ENCODE assay signal across 23 mouse cellular contexts in genomic region chr2:5605849-5606248, GRCm38 (mm10).
A peak's percentile ranks its signal among the peaks of the same experiment; 100 is the strongest.
DNase-seq lines count a peak whose midpoint lies in the region; ATAC-seq and TF ChIP-seq lines count a peak whose summit lies in the region.
"Had no signal": no experiment of that assay in that cellular context is flagged by ENCODE, and none has a peak within 500 bp of the region (broad histone marks: within the 10 kb centered on the region; RNA-seq: fewer than 3 reads in every experiment).

No protein-coding gene starts in this region.

- H3K4me2 ChIP-seq in midbrain, embryonic 11.5 days, result no peak overlapping the region
- no peak overlapping the region for H3K4me2 ChIP-seq in intestine, embryonic 14.5 days (ENCODE audit: low read length)
- H3K4me2 ChIP-seq in intestine, postnatal 0 days (replicated peaks; ENCODE audit: low read depth), result 0 out of 2 replicates have a peak overlapping the region, but pooled peaks have one; percentile 21
- H3K4me2 ChIP-seq: embryonic facial prominence, embryonic 13.5 days; forebrain, embryonic 12.5 days; forebrain, embryonic 15.5 days; heart, embryonic 11.5 days; hindbrain, embryonic 13.5 days had no signal

- H3K4me1 ChIP-seq in midbrain, embryonic 11.5 days (ENCODE audit: control insufficient read depth, insufficient read depth, low read length), result peaks cover 5% of the 10 kb centered on the region; the same call in 1 of the 2 replicates
- H3K4me1 ChIP-seq in midbrain, embryonic 10.5 days, result peaks cover 20% of the 10 kb centered on the region
- H3K4me1 ChIP-seq in intestine, embryonic 14.5 days (replicated peaks; ENCODE audit: control insufficient read depth, insufficient read depth, low read length), result peaks cover 16% of the 10 kb centered on the region
- peaks cover 11% of the 10 kb centered on the region; the same call in 1 of the 2 replicates for H3K4me1 ChIP-seq in intestine, postnatal 0 days (replicated peaks; ENCODE audit: control insufficient read depth, insufficient read depth, low read length)
- peaks cover 19% of the 10 kb centered on the region for H3K4me1 ChIP-seq in embryonic facial prominence, embryonic 10.5 days

- no peaks in the 10 kb centered on the region for H3K9me3 ChIP-seq in midbrain, embryonic 11.5 days (ENCODE audit: control insufficient read depth, low read length)
- no peaks in the 10 kb centered on the region for H3K9me3 ChIP-seq in midbrain, embryonic 10.5 days (replicated peaks)
- no peaks in the 10 kb centered on the region for H3K9me3 ChIP-seq in intestine, embryonic 14.5 days (ENCODE audit: control insufficient read depth, low read length)
- H3K9me3 ChIP-seq in intestine, postnatal 0 days (ENCODE audit: control insufficient read depth), result no peaks in the 10 kb centered on the region
- no peaks in the 10 kb centered on the region for H3K9me3 ChIP-seq in embryonic facial prominence, embryonic 10.5 days
- H3K9me3 ChIP-seq: embryonic facial prominence, embryonic 13.5 days; forebrain, embryonic 12.5 days; forebrain, embryonic 15.5 days; hindbrain, embryonic 10.5 days; hindbrain, embryonic 13.5 days had no signal

- H3K9ac ChIP-seq in midbrain, embryonic 11.5 days (ENCODE audit: low read length), result no peak overlapping the region
- H3K9ac ChIP-seq in intestine, embryonic 14.5 days (ENCODE audit: low read length), result no peak overlapping the region
- H3K9ac ChIP-seq in intestine, postnatal 0 days (ENCODE audit: low read depth, low read length), result no peak overlapping the region
- H3K9ac ChIP-seq: embryonic facial prominence, embryonic 13.5 days; forebrain, embryonic 12.5 days; forebrain, embryonic 15.5 days; hindbrain, embryonic 13.5 days had no signal

- no peak overlapping the region for H3K4me3 ChIP-seq in midbrain, embryonic 11.5 days (ENCODE audit: low read depth, low read length)
- no peak overlapping the region for H3K4me3 ChIP-seq in midbrain, embryonic 10.5 days
- no peak overlapping the region for H3K4me3 ChIP-seq in intestine, embryonic 14.5 days (ENCODE audit: low read depth, low read length)
- no peak overlapping the region for H3K4me3 ChIP-seq in intestine, postnatal 0 days (ENCODE audit: low read depth, low read length)
- H3K4me3 ChIP-seq in embryonic facial prominence, embryonic 10.5 days, result no peak overlapping the region
- H3K4me3 ChIP-seq: embryonic facial prominence, embryonic 13.5 days; erythroblast, embryonic 14.5 days; forebrain, embryonic 12.5 days; forebrain, embryonic 15.5 days; hindbrain, embryonic 10.5 days; hindbrain, embryonic 13.5 days had no signal

- DNase-seq in midbrain, embryonic 11.5 days (ENCODE audit: low spot score, missing footprints), result peak; percentile 45
- no peak for DNase-seq in midbrain, embryonic 10.5 days (ENCODE audit: low spot score)
- DNase-seq in intestine, embryonic 14.5 days (ENCODE audit: low spot score), result peak; percentile 43
- DNase-seq in ovary, postnatal 10 days (ENCODE audit: low spot score), result no peak
- DNase-seq in embryonic facial prominence, embryonic 10.5 days (ENCODE audit: low spot score), result no peak
- DNase-seq: adrenal gland, adult 2 months; adrenal gland, postnatal 14 days; cerebellum, adult 11-12 months; cerebellum, adult 8-10 months; cerebellum, postnatal 10 days; gastrocnemius, postnatal 10 days; gastrocnemius, postnatal 36 days; heart, postnatal 36 days; kidney, adult 18-20 months had no signal

- H3K36me3 ChIP-seq in midbrain, embryonic 11.5 days (ENCODE audit: control insufficient read depth, insufficient read depth, low read length), result no peaks in the 10 kb centered on the region
- H3K36me3 ChIP-seq in midbrain, embryonic 10.5 days, result no peaks in the 10 kb centered on the region
- no peaks in the 10 kb centered on the region for H3K36me3 ChIP-seq in intestine, embryonic 14.5 days (ENCODE audit: control insufficient read depth, insufficient read depth, low read length)
- H3K36me3 ChIP-seq in intestine, postnatal 0 days (ENCODE audit: control insufficient read depth, insufficient read depth), result no peaks in the 10 kb centered on the region
- H3K36me3 ChIP-seq in embryonic facial prominence, embryonic 10.5 days (replicated peaks), result no peaks in the 10 kb centered on the region
- H3K36me3 ChIP-seq: embryonic facial prominence, embryonic 13.5 days; forebrain, embryonic 12.5 days; forebrain, embryonic 15.5 days; hindbrain, embryonic 10.5 days; hindbrain, embryonic 13.5 days had no signal

- H3K27me3 ChIP-seq in midbrain, embryonic 11.5 days (ENCODE audit: control insufficient read depth, insufficient read depth, low read length), result no peaks in the 10 kb centered on the region
- no peaks in the 10 kb centered on the region for H3K27me3 ChIP-seq in midbrain, embryonic 10.5 days (ENCODE audit: low read depth, poor library complexity, severe bottlenecking)
- H3K27me3 ChIP-seq in intestine, embryonic 14.5 days (replicated peaks; ENCODE audit: control insufficient read depth, insufficient read depth, low read length), result no peaks in the 10 kb centered on the region
- no peaks in the 10 kb centered on the region for H3K27me3 ChIP-seq in intestine, postnatal 0 days (replicated peaks; ENCODE audit: control insufficient read depth, insufficient read depth, low read length)
- H3K27me3 ChIP-seq in embryonic facial prominence, embryonic 10.5 days (replicated peaks; ENCODE audit: low read depth, poor library complexity, severe bottlenecking), result no peaks in the 10 kb centered on the region
- H3K27me3 ChIP-seq: embryonic facial prominence, embryonic 13.5 days; forebrain, embryonic 12.5 days; forebrain, embryonic 15.5 days; hindbrain, embryonic 13.5 days had no signal

- no peak overlapping the region for H3K27ac ChIP-seq in midbrain, embryonic 11.5 days (ENCODE audit: low read depth, low read length)
- H3K27ac ChIP-seq in midbrain, embryonic 10.5 days (replicated peaks), result no peak overlapping the region
- H3K27ac ChIP-seq in intestine, embryonic 14.5 days (ENCODE audit: low read depth), result no peak overlapping the region
- peak overlapping the region; percentile 50; the same call in 1 of the 2 replicates for H3K27ac ChIP-seq in intestine, postnatal 0 days (ENCODE audit: low read depth, low read length)
- H3K27ac ChIP-seq in embryonic facial prominence, embryonic 10.5 days (replicated peaks), result no peak overlapping the region
- H3K27ac ChIP-seq: embryonic facial prominence, embryonic 13.5 days; forebrain, embryonic 12.5 days; forebrain, embryonic 15.5 days; hindbrain, embryonic 10.5 days; hindbrain, embryonic 13.5 days had no signal

- ATAC-seq in midbrain, embryonic 11.5 days (ENCODE audit: low FRiP score), result no peak
- no peak for ATAC-seq in intestine, embryonic 14.5 days (replicated peaks; ENCODE audit: low FRiP score, low TSS enrichment, low read depth)
- no peak for ATAC-seq in intestine, postnatal 0 days
- ATAC-seq: forebrain, embryonic 15.5 days; hindbrain, embryonic 16.5 days had no signal

- WGBS in midbrain, embryonic 11.5 days, result 91% methylated on average over 3 of the region's 3 CpGs
- 90% methylated on average over 3 of the region's 3 CpGs for WGBS in midbrain, embryonic 10.5 days
- WGBS in intestine, embryonic 14.5 days, result 69% methylated on average over 3 of the region's 3 CpGs
- WGBS in intestine, postnatal 0 days, result 48% methylated on average over 3 of the region's 3 CpGs
- 83% methylated on average over 3 of the region's 3 CpGs for WGBS in embryonic facial prominence, embryonic 10.5 days

- no peak for TF ChIP-seq CTCF in intestine, postnatal 0 days (IDR thresholded peaks at IDR 0.05; ENCODE audit: low read depth)

Comparison
In these comparisons a context has a peak if more than half of its experiments do, and no peak if none do; other contexts are left out.
1. DNase-seq: peak in midbrain, embryonic 11.5 days (single experiment) and intestine, embryonic 14.5 days (single experiment); none in midbrain, embryonic 10.5 days (single experiment), ovary, postnatal 10 days (single experiment) and embryonic facial prominence, embryonic 10.5 days (single experiment).